Mouse (Mus musculus): ENCODE measurements around the gene Ltk.
"Not testable (repeated sequence)": the region's sequence is repeated elsewhere in the genome, so short reads cannot be mapped to it uniquely, and the experiment has no call there.

Gene Ltk

DNA sequence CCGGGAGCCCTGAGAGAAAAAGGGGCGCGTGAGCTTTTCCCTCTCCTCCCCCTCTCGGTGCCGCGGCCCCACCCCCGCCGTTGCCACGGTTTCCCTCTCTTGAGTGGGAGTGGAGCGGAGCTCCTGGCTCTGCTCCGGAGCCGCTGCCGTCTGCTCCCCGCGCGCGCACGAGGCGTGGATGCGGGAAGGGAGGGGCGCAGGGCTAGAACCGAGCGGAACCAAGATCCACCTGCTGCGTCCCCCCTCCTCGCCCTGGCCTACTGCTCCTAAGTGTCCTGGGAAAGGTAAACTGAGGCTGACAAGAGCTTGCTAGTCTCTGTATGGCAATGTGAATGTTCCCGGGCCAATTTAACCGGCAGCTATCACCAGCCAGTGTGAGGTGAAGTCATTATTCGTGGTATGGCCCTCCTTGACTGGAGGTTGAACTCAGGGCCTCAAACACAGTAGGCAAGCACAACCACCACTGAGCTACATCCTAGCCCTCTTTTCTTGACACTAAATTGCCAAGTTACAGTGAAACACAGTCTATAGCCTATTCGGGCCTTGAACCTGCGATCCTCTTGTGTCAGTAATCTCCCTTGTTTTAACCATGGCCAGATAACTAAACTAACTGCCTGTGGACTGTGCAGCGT, 16.9 kb downstream of the Ltk start:
- H3K27me3 ChIP-seq (ENCODE audit: control insufficient read depth, insufficient read depth, low read length, poor library complexity, severe bottlenecking) = no peaks in the 10 kb centered on the region
- no peaks in the 10 kb centered on the region for H3K36me3 ChIP-seq (ENCODE audit: control insufficient read depth, insufficient read depth, low read length, poor library complexity, severe bottlenecking)
- peak; percentile 17 for DNase-seq (ENCODE audit: low read depth, low spot score)

DNA sequence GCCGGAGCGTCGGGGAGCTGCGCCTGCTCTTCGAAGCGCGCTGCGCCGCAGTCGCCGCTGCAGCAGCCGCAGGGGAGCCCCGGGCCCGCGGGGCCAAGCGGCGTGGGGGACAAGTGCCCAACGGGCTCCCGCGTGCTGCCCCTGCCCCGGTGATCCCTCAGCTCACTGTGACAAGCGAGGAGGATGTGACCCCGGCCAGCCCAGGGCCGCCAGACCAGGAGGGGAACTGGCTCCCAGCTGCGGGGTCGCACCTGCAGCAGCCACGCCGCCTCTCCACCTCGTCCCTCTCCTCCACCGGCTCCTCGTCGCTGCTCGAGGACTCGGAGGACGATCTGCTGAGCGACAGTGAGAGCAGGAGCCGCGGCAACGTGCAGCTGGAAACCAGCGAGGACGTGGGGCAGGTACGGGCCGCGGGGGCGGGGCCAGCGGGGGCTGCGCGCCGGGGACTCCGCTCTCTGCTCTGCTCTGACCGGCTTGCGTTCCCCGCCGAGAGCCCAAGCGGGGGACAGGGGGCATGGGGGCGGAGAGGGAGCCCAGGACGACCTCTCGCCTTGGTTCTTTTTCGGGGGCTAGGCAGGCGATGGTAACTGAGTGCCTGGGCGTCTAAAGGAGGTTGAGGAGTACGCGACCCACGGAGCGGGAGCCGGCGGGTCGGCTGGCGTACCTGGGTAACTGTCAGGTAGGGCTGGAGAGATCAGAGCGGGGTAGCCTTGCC, 17.6 kb downstream of the Ltk start:
- peak; percentile 58 for DNase-seq (ENCODE audit: low read depth, low spot score)
- H3K27me3 ChIP-seq (ENCODE audit: control insufficient read depth, insufficient read depth, low read length, poor library complexity, severe bottlenecking) = no peaks in the 10 kb centered on the region
- H3K36me3 ChIP-seq (ENCODE audit: control insufficient read depth, insufficient read depth, low read length, poor library complexity, severe bottlenecking) = no peaks in the 10 kb centered on the region

DNA sequence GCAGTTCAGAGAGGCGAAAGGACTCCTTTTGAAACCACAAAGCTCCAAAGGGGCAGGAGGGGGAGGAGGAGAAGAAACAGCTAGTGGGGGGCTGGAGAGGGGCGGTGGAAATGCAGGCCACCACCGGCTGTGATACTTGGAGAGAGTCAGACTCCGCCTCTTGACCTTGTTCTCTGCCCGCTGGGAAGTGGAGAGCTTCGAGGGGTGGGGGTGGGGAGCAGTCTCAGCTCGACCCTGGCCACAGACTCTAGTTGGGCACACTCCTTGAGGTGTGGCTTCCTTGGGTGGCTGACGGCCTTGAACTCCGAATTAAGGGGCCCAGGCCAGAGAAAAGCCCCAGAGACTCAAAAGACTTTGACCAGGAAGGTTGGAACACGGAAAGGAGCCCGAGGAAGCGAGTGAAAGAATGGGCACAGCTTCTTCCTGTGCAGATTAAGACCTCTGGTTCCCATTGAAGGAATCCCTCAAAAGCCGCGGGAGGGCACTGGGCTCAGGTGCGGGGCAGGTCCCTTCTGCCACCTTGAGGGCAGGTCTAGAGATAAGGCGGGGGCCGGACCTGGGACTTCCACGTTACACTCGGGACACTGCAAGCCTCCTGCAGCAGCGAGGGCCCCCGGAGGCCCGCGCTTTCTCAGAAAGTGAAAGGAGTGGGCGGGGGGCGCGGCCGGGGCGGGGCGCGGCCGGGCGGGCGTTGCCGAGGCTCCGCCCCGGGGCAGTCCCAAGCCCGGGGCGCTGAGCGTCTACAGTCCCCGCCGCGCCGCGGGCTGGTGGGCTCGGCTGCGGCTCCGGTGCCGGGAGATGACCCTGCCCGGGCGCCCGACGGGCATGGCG, 18.4 kb downstream of the Ltk start, which contains the start of gene Itpka:
Itpka (plus strand) TSS at position 757 of the 831 bp plus-strand sequence.
- DNase-seq (ENCODE audit: low read depth, low spot score) = peak; percentile 81
- no peaks in the 10 kb centered on the region for H3K27me3 ChIP-seq (ENCODE audit: control insufficient read depth, insufficient read depth, low read length, poor library complexity, severe bottlenecking)
- H3K36me3 ChIP-seq (ENCODE audit: control insufficient read depth, insufficient read depth, low read length, poor library complexity, severe bottlenecking) = no peaks in the 10 kb centered on the region

DNA sequence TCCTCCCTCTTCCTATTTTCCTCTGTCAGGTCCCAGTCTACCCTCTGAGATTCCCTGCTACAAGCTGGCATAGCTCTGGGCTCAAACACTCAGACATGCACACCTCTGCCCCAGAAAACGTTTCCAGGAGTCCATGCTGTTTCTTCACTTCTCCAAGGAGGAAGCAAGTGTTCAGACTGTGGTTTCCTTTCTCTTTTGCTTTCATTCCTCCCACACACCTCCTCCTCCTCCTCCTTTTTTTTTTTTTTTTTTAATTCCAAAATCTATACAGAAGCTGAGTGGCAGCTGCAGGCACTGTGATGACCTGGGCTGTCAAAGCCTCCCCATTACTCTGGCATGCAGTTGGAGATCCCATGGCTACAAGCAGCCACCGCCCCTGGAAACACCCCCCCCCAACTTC, 19.7 kb downstream of the Ltk start:
- Histone ChIP-seq H3K27me3 (ENCODE audit: control insufficient read depth, insufficient read depth, low read length, poor library complexity, severe bottlenecking) (no peaks in the 10 kb centered on the region), H3K36me3 (ENCODE audit: control insufficient read depth, insufficient read depth, low read length, poor library complexity, severe bottlenecking) (no peaks in the 10 kb centered on the region)
- peak; percentile 35 for DNase-seq (ENCODE audit: low read depth, low spot score)

DNA sequence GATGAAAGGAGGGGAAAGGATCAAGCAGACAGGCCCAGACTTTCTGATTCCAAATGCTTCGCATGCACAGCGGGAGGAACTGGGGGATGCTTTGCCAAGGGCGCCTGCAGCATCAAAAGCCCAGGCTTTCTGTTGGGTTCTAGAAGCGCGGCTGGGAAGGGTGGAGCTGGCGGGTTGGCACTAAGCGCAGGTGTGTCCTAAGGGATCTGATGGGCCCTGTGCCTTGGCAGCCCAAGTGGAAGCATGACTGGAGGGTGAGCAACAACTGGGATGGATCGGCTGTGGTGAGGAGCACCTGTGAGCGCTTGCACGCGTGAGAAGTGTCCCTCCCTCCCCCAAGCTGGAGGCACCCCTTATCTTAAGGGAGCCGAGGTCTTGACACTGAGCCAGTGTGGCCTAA, 23.1 kb downstream of the Ltk start:
- peaks cover 3% of the 10 kb centered on the region; the same call in 1 of the 2 replicates for H3K36me3 ChIP-seq (ENCODE audit: control insufficient read depth, insufficient read depth, low read length, poor library complexity, severe bottlenecking)
- no peaks in the 10 kb centered on the region for H3K27me3 ChIP-seq (ENCODE audit: control insufficient read depth, insufficient read depth, low read length, poor library complexity, severe bottlenecking)
- DNase-seq (ENCODE audit: low read depth, low spot score) = no peak

DNA sequence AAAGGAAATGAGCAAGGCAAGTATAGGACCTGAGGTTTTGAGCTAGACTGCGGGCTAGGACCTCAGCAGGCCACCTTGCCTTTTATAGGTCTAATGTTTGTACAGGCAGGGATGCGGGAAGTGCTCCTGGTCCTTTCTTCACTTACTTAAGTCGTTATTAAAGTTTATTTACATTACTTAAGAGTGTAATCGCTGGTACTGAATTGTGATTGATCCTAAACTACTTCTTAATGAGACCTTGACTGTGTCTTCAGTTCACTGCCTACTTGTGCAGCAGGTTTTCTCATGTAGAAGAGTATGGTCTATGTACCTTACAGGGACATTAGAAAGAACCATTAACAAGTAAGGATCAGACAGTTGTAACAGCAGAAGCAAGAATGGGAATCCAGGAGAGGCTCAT, 29.5 kb downstream of the Ltk start:
- no peak for DNase-seq (ENCODE audit: low read depth, low spot score)
- peaks cover 15% of the 10 kb centered on the region for H3K36me3 ChIP-seq (ENCODE audit: control insufficient read depth, insufficient read depth, low read length, poor library complexity, severe bottlenecking)
- H3K27me3 ChIP-seq (ENCODE audit: control insufficient read depth, insufficient read depth, low read length, poor library complexity, severe bottlenecking) = no peaks in the 10 kb centered on the region

DNA sequence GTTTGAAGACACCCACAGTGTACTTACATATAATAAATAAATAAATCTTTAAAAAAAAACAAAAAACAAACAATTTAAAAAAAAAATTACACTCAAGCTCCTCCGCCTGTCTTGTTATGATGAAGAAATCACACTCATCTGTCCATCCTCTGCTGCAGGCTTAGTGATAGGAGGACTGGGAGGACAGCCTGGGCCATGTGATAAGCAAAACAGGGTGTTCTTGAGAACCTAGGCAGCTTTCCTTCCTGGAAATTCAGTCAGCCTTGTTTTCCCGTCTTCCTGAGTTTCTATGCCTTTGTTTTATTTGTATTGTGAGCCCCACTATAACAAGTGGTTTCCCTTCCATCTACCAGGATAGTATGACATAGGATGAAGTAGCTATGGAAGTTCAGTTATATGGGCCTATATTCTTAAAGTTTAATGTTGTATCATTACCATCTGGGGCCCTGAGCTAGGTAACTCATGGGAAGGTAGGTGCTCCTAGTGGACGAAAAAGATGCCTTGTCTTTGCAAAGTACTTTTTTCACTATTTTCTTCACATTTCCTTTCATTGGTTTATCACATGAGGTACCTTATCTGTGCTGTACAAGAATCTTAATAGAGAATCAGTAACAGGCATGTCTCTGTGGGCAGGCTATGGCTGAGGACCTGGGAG, 32.3 kb downstream of the Ltk start:
- DNase-seq (ENCODE audit: low read depth, low spot score) = no peak
- peaks cover 27% of the 10 kb centered on the region for H3K36me3 ChIP-seq (ENCODE audit: control insufficient read depth, insufficient read depth, low read length, poor library complexity, severe bottlenecking)
- H3K27me3 ChIP-seq (ENCODE audit: control insufficient read depth, insufficient read depth, low read length, poor library complexity, severe bottlenecking) = no peaks in the 10 kb centered on the region

DNA sequence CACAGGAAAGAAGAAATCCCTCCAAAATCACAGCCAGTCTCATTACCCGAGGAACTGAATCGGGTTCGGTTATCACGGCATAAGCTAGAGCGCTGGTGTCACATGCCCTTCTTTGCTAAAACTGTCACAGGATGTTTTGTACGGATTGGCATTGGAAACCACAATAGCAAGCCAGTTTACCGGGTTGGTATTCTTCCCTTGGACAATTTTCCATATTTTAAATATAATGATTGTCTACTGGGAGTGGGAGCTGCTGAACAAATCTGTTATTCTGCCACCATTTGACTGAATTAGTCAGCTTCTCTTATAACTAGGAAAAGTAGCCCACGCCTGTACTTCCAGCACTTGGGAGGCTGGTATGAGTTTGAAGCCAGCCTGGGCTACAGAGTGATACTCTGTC, 39.2 kb downstream of the Ltk start:
- no peak for DNase-seq (ENCODE audit: low read depth, low spot score)
- Histone ChIP-seq H3K27me3 (ENCODE audit: control insufficient read depth, insufficient read depth, low read length, poor library complexity, severe bottlenecking) (no peaks in the 10 kb centered on the region), H3K36me3 (ENCODE audit: control insufficient read depth, insufficient read depth, low read length, poor library complexity, severe bottlenecking) (peaks cover 18% of the 10 kb centered on the region)

DNA sequence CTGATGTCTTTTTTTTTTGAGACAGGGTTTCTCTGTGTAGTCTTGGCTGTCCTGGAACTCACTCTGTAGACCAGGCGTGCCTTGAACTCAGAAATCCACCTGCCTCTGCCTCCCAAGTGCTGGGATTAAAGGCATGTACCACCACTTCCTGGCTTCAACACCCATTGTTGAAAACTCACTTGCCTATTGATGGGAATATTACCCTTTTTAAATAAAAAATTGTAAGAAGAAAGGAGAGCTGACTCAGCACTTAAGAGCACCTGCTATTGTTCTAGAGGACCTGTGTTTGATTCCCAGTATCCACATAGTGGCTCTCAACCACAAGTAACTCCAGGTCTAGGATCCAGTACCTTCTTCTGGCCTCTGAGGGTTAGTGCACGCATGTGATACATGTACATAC, 44.4 kb downstream of the Ltk start:
- H3K27me3 ChIP-seq (ENCODE audit: control insufficient read depth, insufficient read depth, low read length, poor library complexity, severe bottlenecking); DNase-seq (ENCODE audit: low read depth, low spot score): not testable (repeated sequence)
- H3K36me3 ChIP-seq (ENCODE audit: control insufficient read depth, insufficient read depth, low read length, poor library complexity, severe bottlenecking) = peaks cover 10% of the 10 kb centered on the region

DNA sequence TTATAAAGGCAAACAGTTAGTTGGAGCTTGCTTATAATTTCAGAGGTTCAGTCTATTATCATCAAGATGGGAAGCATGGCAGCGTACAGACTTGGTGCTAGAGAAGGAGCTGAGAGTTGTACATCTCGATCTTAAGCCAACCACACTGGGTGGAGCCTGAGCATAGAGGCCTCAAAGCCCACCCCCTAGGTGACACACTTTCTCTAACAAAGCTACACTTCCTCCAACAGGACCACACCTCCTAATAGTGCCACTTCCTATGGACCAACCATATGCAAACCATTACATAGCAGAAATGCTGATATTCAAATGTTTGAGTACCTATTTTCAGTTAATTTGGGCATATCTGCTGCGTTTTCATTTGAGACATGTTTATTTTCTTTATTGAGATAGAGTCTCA, 50.2 kb downstream of the Ltk start:
- DNase-seq (ENCODE audit: low read depth, low spot score) = peak; percentile 12
- Histone ChIP-seq H3K36me3 (ENCODE audit: control insufficient read depth, insufficient read depth, low read length, poor library complexity, severe bottlenecking) (peaks cover 6% of the 10 kb centered on the region; the same call in 1 of the 2 replicates), H3K27me3 (ENCODE audit: control insufficient read depth, insufficient read depth, low read length, poor library complexity, severe bottlenecking) (no peaks in the 10 kb centered on the region)

DNA sequence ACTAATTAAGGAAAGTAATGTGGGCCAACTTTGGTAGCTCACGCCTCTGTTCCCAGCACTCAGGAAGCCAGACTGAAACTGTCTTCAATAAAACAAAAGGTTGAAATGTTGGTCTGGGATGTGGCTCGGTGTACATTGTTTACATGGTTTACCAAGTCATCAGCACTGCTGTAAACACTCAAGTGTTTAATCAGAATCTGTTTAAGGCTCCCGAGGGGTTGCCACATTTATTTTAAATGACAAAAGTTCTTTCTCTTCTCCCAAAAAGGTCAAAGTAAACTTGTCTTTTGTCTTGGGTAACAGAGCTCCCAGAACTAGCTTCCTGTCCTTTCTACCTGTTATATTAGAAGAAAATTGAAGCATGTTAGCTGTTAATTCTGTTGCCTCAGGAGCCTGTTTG, 52.6 kb downstream of the Ltk start:
- DNase-seq (ENCODE audit: low read depth, low spot score) = no peak
- no peaks in the 10 kb centered on the region for H3K27me3 ChIP-seq (ENCODE audit: control insufficient read depth, insufficient read depth, low read length, poor library complexity, severe bottlenecking)
- peaks cover 6% of the 10 kb centered on the region for H3K36me3 ChIP-seq (ENCODE audit: control insufficient read depth, insufficient read depth, low read length, poor library complexity, severe bottlenecking)

DNA sequence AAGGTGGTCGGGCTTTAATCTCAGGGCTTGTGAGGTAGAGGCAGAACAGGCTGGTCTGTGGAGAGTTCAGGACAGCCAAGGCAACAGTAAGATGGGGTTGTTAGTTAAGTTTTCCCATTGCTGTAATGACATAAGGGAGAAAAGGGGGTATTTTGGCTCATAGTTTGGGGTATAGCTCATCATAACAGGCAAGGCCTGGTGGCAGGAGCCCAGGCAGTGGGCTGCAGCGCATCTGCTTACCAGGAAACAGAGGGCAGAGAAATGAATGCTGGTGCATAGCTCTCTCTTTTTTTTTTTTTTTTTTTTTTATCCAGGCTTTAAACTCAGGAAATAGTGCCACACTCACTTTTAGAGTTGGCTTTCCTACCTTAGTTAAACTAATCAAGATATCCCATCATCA, 57.1 kb downstream of the Ltk start:
- Histone ChIP-seq H3K36me3 (ENCODE audit: control insufficient read depth, insufficient read depth, low read length, poor library complexity, severe bottlenecking) (peaks cover 6% of the 10 kb centered on the region; the same call in 1 of the 2 replicates), H3K27me3 (ENCODE audit: control insufficient read depth, insufficient read depth, low read length, poor library complexity, severe bottlenecking) (no peaks in the 10 kb centered on the region; the same call in 1 of the 2 replicates)
- DNase-seq (ENCODE audit: low read depth, low spot score) = no peak

All from splenic B cell, adult 2 months (primary cell).